Mouse (Mus musculus): ENCODE measurements around the gene Kctd13. TPM values are rescaled to one million over a fixed set of nuclear protein-coding genes. Genes with fewer than 3 reads are reported as not detected.

The Kctd13 gene
- polyA plus RNA-seq, 1 experiment from 2014 or later = 13.3 TPM

- no peak overlapping the region for H3K4me2 ChIP-seq (ENCODE audit: low read depth, low read length)
- ATAC-seq (replicated peaks; ENCODE audit: extremely low read depth, insufficient read depth, low FRiP score) = no peak
- no peaks in the 10 kb centered on the region for H3K9me3 ChIP-seq (replicated peaks; ENCODE audit: control insufficient read depth, low read length)
- H3K27me3 ChIP-seq (ENCODE audit: control insufficient read depth, insufficient read depth, low read length) = no peaks in the 10 kb centered on the region
- H3K27ac ChIP-seq (ENCODE audit: low read length) = no peak overlapping the region
- 24% methylated on average over 3 of the region's 3 CpGs for WGBS
- H3K9ac ChIP-seq (ENCODE audit: low read length) = no peak overlapping the region
- H3K36me3 ChIP-seq (ENCODE audit: control insufficient read depth, insufficient read depth) = no peaks in the 10 kb centered on the region
- H3K4me1 ChIP-seq (ENCODE audit: control insufficient read depth, insufficient read depth, low read length) = peaks cover 7% of the 10 kb centered on the region
- no peak overlapping the region for H3K4me3 ChIP-seq (ENCODE audit: low read length)
These were observed 2.4 kb upstream of the Kctd13 start for GRCm38 (mm10) chr7:126926299-126926698.

DNA sequence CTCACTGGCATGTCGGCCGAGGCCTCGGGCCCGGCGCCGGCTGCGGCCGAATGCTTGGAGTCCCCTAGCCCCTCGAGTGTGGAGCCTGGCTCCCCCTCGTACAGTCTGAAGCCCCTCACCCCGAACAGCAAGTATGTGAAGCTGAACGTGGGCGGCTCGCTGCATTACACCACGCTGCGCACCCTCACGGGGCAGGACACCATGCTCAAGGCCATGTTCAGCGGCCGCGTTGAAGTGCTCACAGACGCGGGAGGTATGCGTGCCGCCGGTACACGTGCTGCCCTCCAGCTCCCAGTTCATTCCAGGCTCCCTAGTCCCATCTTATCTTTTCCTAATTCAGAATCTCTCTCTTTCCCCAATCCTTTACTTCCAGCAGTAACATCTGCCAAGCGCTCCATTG lies 367 bp downstream of the Kctd13 start:
- Histone ChIP-seq H3K27me3 (ENCODE audit: control insufficient read depth, insufficient read depth, low read length) (no peaks in the 10 kb centered on the region), H3K36me3 (ENCODE audit: control insufficient read depth, insufficient read depth) (0 out of 2 replicates have a peak, but pooled peaks cover 2% of the 10 kb centered on the region), H3K4me1 (ENCODE audit: control insufficient read depth, insufficient read depth, low read length) (peaks cover 7% of the 10 kb centered on the region), H3K9me3 (replicated peaks; ENCODE audit: control insufficient read depth, low read length) (no peaks in the 10 kb centered on the region), H3K9ac (ENCODE audit: low read length) (peak overlapping the region; percentile 93), H3K4me2 (ENCODE audit: low read depth, low read length) (peak overlapping the region; percentile 95), H3K4me3 (ENCODE audit: low read length) (peak overlapping the region; percentile 90), H3K27ac (ENCODE audit: low read length) (peak overlapping the region; percentile 69)
- peak; percentile 57 for ATAC-seq (replicated peaks; ENCODE audit: extremely low read depth, insufficient read depth, low FRiP score)
- under 1% methylated on average over 26 of the region's 27 CpGs for WGBS

GRCm38 (mm10) chr7:126932652-126933051 lies 4.0 kb downstream of the Kctd13 start:
- no peak for ATAC-seq (replicated peaks; ENCODE audit: extremely low read depth, insufficient read depth, low FRiP score)
- 72% methylated on average over 2 of the region's 2 CpGs for WGBS
- Histone ChIP-seq H3K9me3 (replicated peaks; ENCODE audit: control insufficient read depth, low read length) (no peaks in the 10 kb centered on the region), H3K4me2 (ENCODE audit: low read depth, low read length) (no peak overlapping the region), H3K9ac (ENCODE audit: low read length) (no peak overlapping the region), H3K27me3 (ENCODE audit: control insufficient read depth, insufficient read depth, low read length) (no peaks in the 10 kb centered on the region), H3K4me1 (ENCODE audit: control insufficient read depth, insufficient read depth, low read length) (peaks cover 7% of the 10 kb centered on the region), H3K36me3 (ENCODE audit: control insufficient read depth, insufficient read depth) (peaks cover 13% of the 10 kb centered on the region), H3K27ac (ENCODE audit: low read length) (no peak overlapping the region), H3K4me3 (ENCODE audit: low read length) (no peak overlapping the region)

- H3K4me2 ChIP-seq (ENCODE audit: low read depth, low read length) = no peak overlapping the region
- H3K4me1 ChIP-seq (ENCODE audit: control insufficient read depth, insufficient read depth, low read length) = no peaks in the 10 kb centered on the region
- H3K27me3 ChIP-seq (ENCODE audit: control insufficient read depth, insufficient read depth, low read length) = no peaks in the 10 kb centered on the region
- no peak for ATAC-seq (replicated peaks; ENCODE audit: extremely low read depth, insufficient read depth, low FRiP score)
- WGBS = 54% methylated on average over 6 of the region's 6 CpGs
- no peaks in the 10 kb centered on the region for H3K9me3 ChIP-seq (replicated peaks; ENCODE audit: control insufficient read depth, low read length)
- no peak overlapping the region for H3K9ac ChIP-seq (ENCODE audit: low read length)
- H3K36me3 ChIP-seq (ENCODE audit: control insufficient read depth, insufficient read depth) = peaks cover 14% of the 10 kb centered on the region
- no peak overlapping the region for H3K4me3 ChIP-seq (ENCODE audit: low read length)
- H3K27ac ChIP-seq (ENCODE audit: low read length) = no peak overlapping the region
These were observed 12.5 kb downstream of the Kctd13 start for GRCm38 (mm10) chr7:126941171-126941570.

DNA sequence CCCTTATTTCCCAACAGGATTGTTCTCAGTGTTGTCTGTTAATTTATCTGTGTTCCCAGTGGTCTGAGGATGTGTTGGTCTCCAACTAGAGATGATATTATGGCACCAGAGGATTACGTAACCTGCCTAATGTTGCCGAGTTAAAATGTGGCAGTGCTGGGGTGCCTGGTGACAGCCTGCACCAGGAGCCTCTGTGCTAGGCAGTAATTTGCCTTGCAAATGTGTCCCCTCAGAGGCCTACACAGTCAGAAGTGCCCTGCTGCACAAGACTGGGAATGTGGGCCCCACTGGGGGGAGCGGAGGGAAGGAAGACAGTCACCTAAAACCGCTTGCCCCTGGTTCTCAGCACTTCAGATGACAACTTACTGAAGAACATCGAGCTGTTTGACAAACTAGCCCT lies 13.1 kb downstream of the Kctd13 start:
- 78% methylated on average over 5 of the region's 5 CpGs for WGBS
- H3K4me2 ChIP-seq (ENCODE audit: low read depth, low read length) = no peak overlapping the region

GRCm38 (mm10) chr7:126946530-126946929 lies 17.9 kb downstream of the Kctd13 start:
- Histone ChIP-seq H3K9me3 (replicated peaks; ENCODE audit: control insufficient read depth, low read length) (no peaks in the 10 kb centered on the region), H3K4me3 (ENCODE audit: low read length) (no peak overlapping the region), H3K27ac (ENCODE audit: low read length) (no peak overlapping the region), H3K27me3 (ENCODE audit: control insufficient read depth, insufficient read depth, low read length) (peaks cover 16% of the 10 kb centered on the region), H3K4me1 (ENCODE audit: control insufficient read depth, insufficient read depth, low read length) (peaks cover 4% of the 10 kb centered on the region; the same call in 1 of the 2 replicates), H3K9ac (ENCODE audit: low read length) (no peak overlapping the region), H3K36me3 (ENCODE audit: control insufficient read depth, insufficient read depth) (no peaks in the 10 kb centered on the region), H3K4me2 (ENCODE audit: low read depth, low read length) (no peak overlapping the region)
- ATAC-seq (replicated peaks; ENCODE audit: extremely low read depth, insufficient read depth, low FRiP score) = no peak
- WGBS = 41% methylated on average over 3 of the region's 3 CpGs

More for the DNA sequence above, 13.1 kb downstream of the Kctd13 start:
- Histone ChIP-seq H3K27me3 (ENCODE audit: control insufficient read depth, insufficient read depth, low read length) (no peaks in the 10 kb centered on the region), H3K9me3 (replicated peaks; ENCODE audit: control insufficient read depth, low read length) (no peaks in the 10 kb centered on the region), H3K27ac (ENCODE audit: low read length) (no peak overlapping the region), H3K4me1 (ENCODE audit: control insufficient read depth, insufficient read depth, low read length) (no peaks in the 10 kb centered on the region), H3K36me3 (ENCODE audit: control insufficient read depth, insufficient read depth) (peaks cover 11% of the 10 kb centered on the region), H3K9ac (ENCODE audit: low read length) (no peak overlapping the region), H3K4me3 (ENCODE audit: low read length) (no peak overlapping the region)
- ATAC-seq (replicated peaks; ENCODE audit: extremely low read depth, insufficient read depth, low FRiP score) = no peak

- H3K4me1 ChIP-seq (ENCODE audit: control insufficient read depth, insufficient read depth, low read length) = peaks cover 4% of the 10 kb centered on the region; the same call in 1 of the 2 replicates
- H3K36me3 ChIP-seq (ENCODE audit: control insufficient read depth, insufficient read depth) = no peaks in the 10 kb centered on the region
- no peaks in the 10 kb centered on the region for H3K9me3 ChIP-seq (replicated peaks; ENCODE audit: control insufficient read depth, low read length)
- no peak for ATAC-seq (replicated peaks; ENCODE audit: extremely low read depth, insufficient read depth, low FRiP score)
- H3K27ac ChIP-seq (ENCODE audit: low read length) = no peak overlapping the region
- peaks cover 29% of the 10 kb centered on the region for H3K27me3 ChIP-seq (ENCODE audit: control insufficient read depth, insufficient read depth, low read length)
- no peak overlapping the region for H3K4me2 ChIP-seq (ENCODE audit: low read depth, low read length)
- WGBS = 69% methylated on average over 10 of the region's 10 CpGs
- no peak overlapping the region for H3K9ac ChIP-seq (ENCODE audit: low read length)
- H3K4me3 ChIP-seq (ENCODE audit: low read length) = no peak overlapping the region
These were observed 19.9 kb downstream of the Kctd13 start for GRCm38 (mm10) chr7:126948626-126949025.

DNA sequence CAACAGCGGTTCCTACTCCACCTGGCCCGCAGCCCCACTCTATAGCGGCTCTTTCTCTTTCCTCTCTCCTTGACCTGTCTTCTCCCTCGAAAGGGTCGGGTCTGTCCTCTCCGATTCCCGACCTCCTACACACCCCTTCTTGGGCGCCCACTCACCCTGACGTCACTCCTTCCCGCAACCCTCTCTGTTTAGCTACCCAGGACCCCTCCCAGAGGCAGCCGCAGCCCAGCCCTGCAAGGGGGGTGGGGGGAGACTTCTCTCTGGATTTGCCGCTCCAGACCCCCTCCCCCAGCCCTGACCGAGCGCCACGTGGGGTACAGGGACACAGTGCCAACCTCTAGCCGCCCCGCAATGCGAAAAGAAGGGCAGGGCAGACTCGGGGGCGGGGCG lies 20.7 kb downstream of the Kctd13 start, which contains the start of gene Asphd1:
Gene Asphd1, minus strand, starts transcription at position 180 of the 390 bp plus-strand sequence.
- peak within 1 kb of the TSS; percentile 48 for H3K4me3 ChIP-seq (ENCODE audit: low read length)
- H3K4me1 ChIP-seq (ENCODE audit: control insufficient read depth, insufficient read depth, low read length) = peaks cover 4% of the 10 kb centered on the region; the same call in 1 of the 2 replicates
- H3K4me2 ChIP-seq (ENCODE audit: low read depth, low read length) = peak within 1 kb of the TSS; percentile 78
- H3K27ac ChIP-seq (ENCODE audit: low read length) = no peak within 1 kb of the TSS
- WGBS = 1% methylated on average over 21 of the region's 21 CpGs
- ATAC-seq (replicated peaks; ENCODE audit: extremely low read depth, insufficient read depth, low FRiP score) = 0 out of 2 replicates have a peak, but pooled peaks have one; percentile 2
- H3K9me3 ChIP-seq (replicated peaks; ENCODE audit: control insufficient read depth, low read length) = no peaks in the 10 kb centered on the region
- H3K9ac ChIP-seq (ENCODE audit: low read length) = peak within 1 kb of the TSS; percentile 35; the same call in 1 of the 2 replicates
- H3K27me3 ChIP-seq (ENCODE audit: control insufficient read depth, insufficient read depth, low read length) = peaks cover 29% of the 10 kb centered on the region
- no peaks in the 10 kb centered on the region for H3K36me3 ChIP-seq (ENCODE audit: control insufficient read depth, insufficient read depth)

DNA sequence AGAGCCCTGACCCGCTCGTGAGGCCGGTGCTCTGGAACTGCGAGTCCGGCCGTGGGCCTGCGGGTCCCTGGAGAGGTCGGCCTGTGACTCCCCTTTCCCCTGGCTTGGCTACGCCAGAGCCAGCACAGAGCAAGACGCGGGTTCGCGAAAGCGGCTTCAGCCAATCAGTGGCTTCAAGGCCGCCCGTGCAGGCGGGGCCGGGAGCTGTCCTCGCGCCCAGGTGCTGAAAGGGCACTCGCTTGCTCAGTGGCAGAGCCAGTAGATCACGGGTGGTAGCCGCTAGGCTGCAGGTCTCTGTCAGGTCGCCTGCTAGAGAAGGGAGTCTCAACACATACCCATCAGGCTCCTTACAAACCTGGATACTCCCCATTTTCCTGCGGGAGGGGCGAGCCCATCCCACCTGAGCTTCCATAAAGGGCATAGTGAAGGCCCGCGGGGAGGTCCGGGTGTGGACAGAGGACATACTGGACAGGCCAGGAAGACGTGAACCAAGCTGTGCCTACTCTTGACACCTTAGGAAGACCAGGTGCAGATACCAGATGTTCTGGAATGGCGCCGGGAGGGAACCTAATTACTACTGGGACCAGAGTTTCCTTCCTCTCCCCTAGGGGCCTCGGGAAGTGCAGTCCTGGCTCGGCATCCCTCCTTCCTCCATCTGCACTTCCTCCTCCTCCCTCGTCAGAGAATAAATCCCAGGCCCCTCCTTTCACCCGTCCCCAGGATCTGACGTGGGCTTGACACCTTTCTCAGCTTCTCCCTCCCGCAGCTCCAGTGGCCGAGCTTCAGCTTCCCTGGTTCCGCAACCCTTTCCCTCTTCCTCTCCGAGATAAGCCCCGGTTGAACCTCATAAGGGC lies 21.3 kb downstream of the Kctd13 start, which contains the start of gene Sez6l2:
Gene Sez6l2, plus strand, starts transcription at position 771 of the 854 bp plus-strand sequence.
- peak within 1 kb of the TSS; percentile 48 for H3K4me3 ChIP-seq (ENCODE audit: low read length)

More for the DNA sequence above, 21.3 kb downstream of the Kctd13 start, which contains the start of gene Sez6l2:
- peak; percentile 85 for ATAC-seq (replicated peaks; ENCODE audit: extremely low read depth, insufficient read depth, low FRiP score)
- 1% methylated on average over 42 of the region's 42 CpGs for WGBS
- no peaks in the 10 kb centered on the region for H3K9me3 ChIP-seq (replicated peaks; ENCODE audit: control insufficient read depth, low read length)
- peaks cover 4% of the 10 kb centered on the region; the same call in 1 of the 2 replicates for H3K4me1 ChIP-seq (ENCODE audit: control insufficient read depth, insufficient read depth, low read length)
- no peaks in the 10 kb centered on the region for H3K36me3 ChIP-seq (ENCODE audit: control insufficient read depth, insufficient read depth)
- H3K27me3 ChIP-seq (ENCODE audit: control insufficient read depth, insufficient read depth, low read length) = peaks cover 29% of the 10 kb centered on the region
- no peak within 1 kb of the TSS for H3K27ac ChIP-seq (ENCODE audit: low read length)
- peak within 1 kb of the TSS; percentile 78 for H3K4me2 ChIP-seq (ENCODE audit: low read depth, low read length)
- H3K9ac ChIP-seq (ENCODE audit: low read length) = peak within 1 kb of the TSS; percentile 35; the same call in 1 of the 2 replicates

Data from heart, embryonic 16.5 days (tissue).